Mouse (Mus musculus) cerebellum, postnatal 36 days (tissue): ENCODE measurements at regions not wholly inside any gene's neighbourhood (a gene's known extent, or its start where the extent isn't known, plus 50 kb on each side); places are given as distances from the start of the nearest gene placed in this dataset.
A peak's percentile ranks its signal among the peaks of the same experiment; 100 is the strongest.
"Not testable (repeated sequence)": the region's sequence is repeated elsewhere in the genome, so short reads cannot be mapped to it uniquely, and the experiment has no call there.

Experiments
- DNase-seq, 2 experiments: peaks; one replicate each; pipeline ENCODE4 v3.0.0; 2021 to 2022; ENCODE audit warnings: mixed read lengths in 2 of 2

DNA sequence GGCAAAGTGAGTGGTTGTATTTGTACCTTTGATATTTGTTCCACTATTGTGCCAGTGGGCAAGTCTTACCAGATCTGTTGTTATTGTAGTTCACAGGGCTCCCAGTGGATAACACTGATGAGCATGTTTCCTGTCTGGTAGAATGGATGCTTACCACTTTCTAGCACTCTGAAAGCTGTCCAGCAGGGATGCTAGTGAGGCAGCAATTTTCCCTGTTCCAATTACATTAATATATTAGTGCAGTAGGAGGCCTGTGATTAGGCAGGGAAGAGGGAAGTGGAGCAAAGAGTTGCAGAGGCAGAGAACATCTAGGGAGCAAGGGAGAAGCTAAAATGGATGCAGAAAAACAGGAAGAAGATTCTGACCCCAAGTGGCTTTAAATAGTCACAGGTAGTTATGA lies 348.0 kb downstream of the Adam29 start:
- DNase-seq: not testable (repeated sequence)

- no peak for DNase-seq
These were observed 367.9 kb downstream of the Adam29 start for GRCm38 (mm10) chr8:55538868-55539267.

DNA sequence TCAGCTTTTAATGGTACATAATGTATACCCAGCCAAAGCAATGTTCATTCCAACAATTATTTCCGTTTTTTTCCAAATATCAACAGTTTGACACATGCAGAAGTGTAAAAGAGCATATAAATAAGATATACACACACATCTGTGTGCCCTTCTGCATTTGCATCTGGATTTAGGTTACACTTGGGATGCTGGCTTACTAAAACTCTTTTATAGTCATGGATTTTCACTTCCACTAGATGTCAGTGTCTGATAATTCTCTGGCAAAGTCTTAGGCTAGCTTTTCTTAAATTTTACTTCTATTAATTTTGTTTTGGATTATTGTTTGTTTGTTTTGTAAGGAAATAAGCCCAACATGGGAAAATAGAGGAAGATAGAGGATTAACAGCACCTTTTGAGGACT lies 377.4 kb downstream of the Adam29 start:
- not testable (repeated sequence) for DNase-seq

GRCm38 (mm10) chr8:55519151-55519550 lies 387.6 kb downstream of the Adam29 start:
- peak in 1 of 2 experiments; percentile 6 for DNase-seq

DNA sequence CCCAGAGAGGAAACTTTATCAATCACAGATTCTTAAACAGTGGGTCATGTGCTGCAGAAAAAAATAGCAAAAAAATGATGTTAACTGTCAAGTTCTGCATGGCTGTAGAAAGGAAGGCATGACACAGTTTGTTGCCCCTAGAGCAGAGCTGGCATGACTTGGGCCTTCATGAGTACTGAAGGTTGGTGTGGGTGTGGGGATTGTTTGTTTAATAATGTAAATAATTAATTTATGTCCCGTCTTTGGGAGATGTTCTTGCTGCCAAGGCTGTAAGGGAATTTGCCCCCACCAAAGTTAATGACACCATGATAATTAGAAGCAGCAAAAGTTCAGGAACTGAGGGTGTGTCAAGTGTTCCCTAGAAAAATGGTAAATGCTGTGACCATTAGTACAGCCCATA lies 429.4 kb downstream of the Adam29 start:
- DNase-seq: no peak

- DNase-seq: no peak
These were observed 429.8 kb downstream of the Adam29 start for GRCm38 (mm10) chr8:55476923-55477322.

GRCm38 (mm10) chr8:55472386-55472785 lies 434.4 kb downstream of the Adam29 start:
- no peak for DNase-seq

DNA sequence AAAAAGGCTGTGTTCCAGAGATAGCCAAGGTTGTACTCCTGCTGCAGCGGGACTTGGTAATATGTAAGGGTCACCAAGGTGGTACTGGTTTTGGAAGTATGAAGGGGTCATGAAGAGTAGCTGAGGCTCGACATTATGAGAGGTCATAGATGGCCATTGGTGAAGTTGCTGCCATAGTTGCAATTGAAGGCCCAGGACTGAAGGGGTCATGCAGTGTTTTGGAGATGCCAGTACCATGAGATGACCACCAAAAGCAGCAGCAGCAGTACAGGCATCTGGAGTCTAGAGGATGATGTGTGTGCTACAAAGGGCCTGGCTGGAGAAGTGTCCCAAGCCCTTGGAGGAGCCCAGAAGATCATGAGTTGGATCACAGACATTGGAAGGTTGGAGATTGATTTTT lies 440.0 kb downstream of the Adam29 start:
- DNase-seq: not testable (repeated sequence)

GRCm38 (mm10) chr8:55465951-55466350 lies 440.8 kb downstream of the Adam29 start:
- not testable (repeated sequence) for DNase-seq

- DNase-seq: no peak
These were observed 441.3 kb downstream of the Adam29 start for GRCm38 (mm10) chr8:55465419-55465818.

GRCm38 (mm10) chr8:55464855-55465169 lies 441.9 kb downstream of the Adam29 start:
- DNase-seq: no peak

- no peak for DNase-seq
These were observed 442.5 kb downstream of the Adam29 start for GRCm38 (mm10) chr8:55464036-55464854.

DNA sequence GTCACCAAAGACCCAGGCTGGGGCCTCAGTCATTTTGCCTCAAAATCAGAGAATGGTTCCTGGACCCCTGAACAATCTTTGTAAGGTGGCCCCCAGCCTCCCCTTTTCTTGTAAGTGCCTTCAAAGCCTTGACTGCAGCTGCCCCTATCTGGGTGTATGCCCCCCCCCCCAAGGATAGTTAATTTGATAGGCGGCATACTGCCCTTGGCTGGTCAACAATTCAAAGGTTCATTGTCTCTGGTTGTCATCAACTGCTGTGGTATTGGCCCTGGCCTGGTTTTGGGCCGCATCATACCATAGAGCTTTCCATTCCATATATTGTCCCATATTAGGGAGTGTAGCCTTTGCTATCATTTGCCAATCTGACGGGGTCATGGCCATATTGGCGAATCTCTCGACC lies 446.0 kb downstream of the Adam29 start:
- DNase-seq: not testable (repeated sequence)

DNA sequence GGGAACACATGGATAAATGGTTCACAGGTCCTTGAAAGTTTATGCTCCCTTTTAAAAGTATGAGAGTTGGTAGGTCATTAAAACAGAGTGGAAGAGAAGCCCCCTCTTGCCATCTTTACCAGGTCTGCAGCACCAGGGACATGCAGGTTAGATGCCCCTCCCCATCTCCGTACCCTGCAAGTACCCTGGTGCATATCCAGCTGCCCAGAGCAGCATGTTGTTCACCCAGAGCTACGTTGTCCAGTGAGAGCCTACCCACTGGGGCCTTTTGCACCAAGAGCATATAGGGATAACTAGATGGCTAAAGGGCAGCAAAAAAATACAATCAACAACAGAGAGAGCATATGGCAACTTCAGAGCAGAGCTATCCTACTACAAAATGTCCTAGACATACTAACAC lies 449.3 kb downstream of the Adam29 start:
- DNase-seq: no peak
